Mouse (Mus musculus) lung, postnatal 36 days (tissue): ENCODE measurements at regions not wholly inside any gene's neighbourhood (a gene's known extent, or its start where the extent isn't known, plus 50 kb on each side); places are given as distances from the start of the nearest gene placed in this dataset.

Experiments
- DNase-seq: peaks from one replicate; pipeline ENCODE4 v3.0.0; 2022; ENCODE audit warnings: mixed read lengths

- DNase-seq = no peak
Measured at GRCm38 (mm10) chr8:86967891-86968311, 82.8 kb upstream of the N4bp1 start.

- no peak for DNase-seq
Measured at GRCm38 (mm10) chr8:86961218-86962195, 76.4 kb upstream of the N4bp1 start.
